Mouse (Mus musculus) embryonic facial prominence, embryonic 14.5 days (tissue): Measurements from ENCODE around the gene Rassf3. TPM values are rescaled to one million over a fixed set of nuclear protein-coding genes. Genes with fewer than 3 reads are reported as not detected.

Experiments
- ATAC-seq: fragments of 200-750 bp; cut with Nextera tagmentation; 2 replicates; pipeline ENCODE4 v1.8.0; 2017; ENCODE audit warnings: low read depth, moderate number of reproducible peaks, moderate TSS enrichment
- DNase-seq: peaks from one replicate; pipeline ENCODE4 v3.0.0-alpha.2; 2015; ENCODE audit warnings: low spot score
- H3K27ac ChIP-seq: fragments of 300-500 bp; sonication (generic); replicated peaks from 2 replicates; pipeline ENCODE4 v1.5.1; 2014; ENCODE audit warnings: low read depth, mild to moderate bottlenecking, low read length, moderate library complexity
- H3K27me3 ChIP-seq: fragments of 300-500 bp; sonication (generic); replicated peaks from 2 replicates; pipeline ENCODE4 v1.6.1; 2014; ENCODE audit warnings: low read length; ENCODE audit not compliant: control insufficient read depth, insufficient read depth
- H3K36me3 ChIP-seq: fragments of 300-500 bp; sonication (generic); 2 replicates; pipeline ENCODE4 v1.6.1; 2014; ENCODE audit warnings: low read length, mixed read lengths; ENCODE audit not compliant: control insufficient read depth, insufficient read depth
- H3K4me1 ChIP-seq: fragments of 300-500 bp; sonication (generic); 2 replicates; pipeline ENCODE4 v1.6.1; 2014; ENCODE audit warnings: antibody characterized with exemption, low read length; ENCODE audit not compliant: control insufficient read depth, insufficient read depth
- H3K4me2 ChIP-seq: fragments of 300-500 bp; sonication (generic); 2 replicates; pipeline ENCODE4 v1.6.1; 2014; ENCODE audit warnings: low read depth, mild to moderate bottlenecking, low read length, moderate library complexity, mixed read lengths
- H3K4me3 ChIP-seq: fragments of 300-500 bp; sonication (generic); 2 replicates; pipeline ENCODE4 v1.5.1; 2014; ENCODE audit warnings: low read depth, mild to moderate bottlenecking, low read length
- H3K9ac ChIP-seq: fragments of 300-500 bp; sonication (generic); 2 replicates; pipeline ENCODE4 v1.6.1; 2014; ENCODE audit warnings: low read depth, mild to moderate bottlenecking, low read length, moderate library complexity, mixed read lengths
- H3K9me3 ChIP-seq: fragments of 300-500 bp; sonication (generic); 2 replicates; pipeline ENCODE4 v1.6.1; 2016; ENCODE audit warnings: low read length; ENCODE audit not compliant: control insufficient read depth
- WGBS: fragments of 180-500 bp; shearing (Covaris S2); extraction: QIAGEN DNeasy Blood & Tissue Kit; methylation state at CpG from one replicate; pipeline ENCODE4 v1.1.7; 2014; 5-methylcytosine and 5-hydroxymethylcytosine counted together
- polyA plus RNA-seq: library from polyadenylated mRNA; unstranded; fragments of >200 nt; fragmentation: Nextera tagmentation; extraction: Ambion mirVana; gene quantifications from 2 replicates; pipeline ENCODE4 v1.2.1, GENCODE M21; 2014

Rassf3 gene
- polyA plus RNA-seq, 1 experiment from 2014 or later: 27.0 TPM

GRCm38 (mm10) chr10:121471570-121472197, 4.5 kb downstream of the Rassf3 start:
- no peak overlapping the region for H3K4me3 ChIP-seq
- H3K4me2 ChIP-seq: 0 out of 2 replicates have a peak overlapping the region, but pooled peaks have one; percentile 2
- ATAC-seq (no peak), DNase-seq (peak; percentile 81)
- H3K27me3 ChIP-seq: no peaks in the 10 kb centered on the region
- no peaks in the 10 kb centered on the region for H3K36me3 ChIP-seq
- H3K4me1 ChIP-seq: peaks cover 65% of the 10 kb centered on the region
- H3K9ac ChIP-seq: no peak overlapping the region
- H3K27ac ChIP-seq: no peak overlapping the region; the same call in 1 of the 2 replicates
- H3K9me3 ChIP-seq: no peaks in the 10 kb centered on the region
- WGBS: 37% methylated on average over 8 of the region's 8 CpGs

- peak overlapping the region; percentile 25; the same call in 1 of the 2 replicates for H3K27ac ChIP-seq
- no peaks in the 10 kb centered on the region for H3K9me3 ChIP-seq
- H3K4me2 ChIP-seq: no peak overlapping the region
- WGBS: 40% methylated on average over 3 of the region's 3 CpGs
- ATAC-seq (no peak), DNase-seq (no peak)
- no peak overlapping the region for H3K9ac ChIP-seq
- H3K27me3 ChIP-seq: no peaks in the 10 kb centered on the region
- H3K4me1 ChIP-seq: peaks cover 61% of the 10 kb centered on the region
- H3K4me3 ChIP-seq: no peak overlapping the region
- no peaks in the 10 kb centered on the region for H3K36me3 ChIP-seq
These were observed 6.5 kb downstream of the Rassf3 start for GRCm38 (mm10) chr10:121469625-121470024.

DNA sequence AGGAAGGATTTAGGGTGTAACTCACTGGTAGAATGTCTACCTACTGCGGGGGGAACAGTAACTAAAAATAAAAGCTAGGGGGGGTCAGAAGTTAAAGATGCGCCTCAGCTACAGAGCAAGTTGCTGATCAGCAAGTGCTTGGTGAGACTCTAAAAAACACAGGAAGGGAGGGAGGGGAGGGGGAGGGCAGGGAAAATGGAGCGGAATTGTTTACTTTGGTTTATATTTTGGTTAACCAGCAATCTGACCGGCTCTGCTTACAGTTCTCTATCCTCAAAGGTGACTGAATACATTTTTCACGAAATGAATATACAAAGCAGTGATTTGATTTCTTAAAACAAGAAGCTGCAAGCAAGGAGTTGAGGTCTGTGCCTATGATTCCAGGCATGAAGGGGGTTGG, 7.2 kb downstream of the Rassf3 start:
- H3K4me2 ChIP-seq: no peak overlapping the region
- H3K27ac ChIP-seq: 0 out of 2 replicates have a peak overlapping the region, but pooled peaks have one; percentile 2

DNA sequence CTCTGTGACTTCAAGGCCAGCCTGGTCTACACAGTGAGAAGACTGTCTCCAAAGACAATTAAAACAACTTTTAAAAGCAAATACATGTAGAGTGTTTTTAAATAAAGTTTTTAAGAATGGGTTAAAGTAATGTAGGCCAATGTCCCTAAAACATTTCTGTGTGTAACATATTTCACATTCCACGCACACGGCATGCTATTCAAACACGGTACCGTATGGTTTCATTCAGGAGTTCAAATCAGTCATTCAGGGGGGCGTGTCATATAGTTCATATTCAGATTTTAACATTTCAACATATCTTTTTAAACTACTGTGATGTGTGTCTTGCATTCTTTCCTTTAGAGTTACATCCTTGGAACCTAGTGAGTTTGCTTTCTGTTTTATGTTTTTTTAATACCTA, 7.9 kb downstream of the Rassf3 start:
- Histone ChIP-seq H3K27me3 (no peaks in the 10 kb centered on the region), H3K9me3 (no peaks in the 10 kb centered on the region), H3K9ac (no peak overlapping the region), H3K36me3 (no peaks in the 10 kb centered on the region), H3K4me1 (peaks cover 48% of the 10 kb centered on the region), H3K4me3 (no peak overlapping the region), H3K4me2 (0 out of 2 replicates have a peak overlapping the region, but pooled peaks have one; percentile 10), H3K27ac (peak overlapping the region; percentile 45; the same call in 1 of the 2 replicates)
- ATAC-seq: no peak
- WGBS: 37% methylated on average over 5 of the region's 5 CpGs
- no peak for DNase-seq

More for the DNA sequence above, 7.2 kb downstream of the Rassf3 start:
- Histone ChIP-seq H3K4me1 (peaks cover 55% of the 10 kb centered on the region), H3K9ac (no peak overlapping the region), H3K9me3 (no peaks in the 10 kb centered on the region), H3K4me3 (no peak overlapping the region), H3K36me3 (no peaks in the 10 kb centered on the region), H3K27me3 (no peaks in the 10 kb centered on the region)
- ATAC-seq: no peak
- 32% methylated on average over 5 of the region's 5 CpGs for WGBS
- DNase-seq: no peak

DNA sequence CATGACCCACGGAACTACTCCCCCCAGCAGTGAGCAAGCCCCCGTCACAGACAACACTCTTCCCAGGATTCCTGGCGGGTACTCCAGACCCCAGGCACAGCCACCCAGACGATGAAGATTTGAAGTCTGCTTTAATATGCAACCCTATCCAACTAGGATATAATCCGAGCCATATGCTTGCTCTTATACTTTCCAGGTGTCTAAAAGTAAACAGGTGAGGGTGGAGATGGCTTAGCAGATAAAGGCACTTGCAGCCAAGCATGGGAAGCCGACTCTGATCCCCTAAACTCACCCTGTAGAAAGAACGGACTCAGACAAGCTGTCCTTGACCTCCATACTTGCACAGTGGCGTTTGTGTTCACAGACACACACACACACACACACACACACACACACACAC, 8.4 kb downstream of the Rassf3 start:
- H3K36me3 ChIP-seq: no peaks in the 10 kb centered on the region
- no peak overlapping the region for H3K9ac ChIP-seq
- peak overlapping the region; percentile 45; the same call in 1 of the 2 replicates for H3K27ac ChIP-seq
- H3K4me1 ChIP-seq: peaks cover 43% of the 10 kb centered on the region
- 26% methylated on average over 8 of the region's 8 CpGs for WGBS
- peak overlapping the region; percentile 10 for H3K4me2 ChIP-seq
- no peaks in the 10 kb centered on the region for H3K27me3 ChIP-seq
- no peaks in the 10 kb centered on the region for H3K9me3 ChIP-seq
- H3K4me3 ChIP-seq: no peak overlapping the region
- peak; percentile 67 for ATAC-seq
- peak; percentile 58 for DNase-seq

GRCm38 (mm10) chr10:121467016-121467415, 9.1 kb downstream of the Rassf3 start:
- Histone ChIP-seq H3K4me1 (peaks cover 43% of the 10 kb centered on the region), H3K27ac (no peak overlapping the region; the same call in 1 of the 2 replicates)
- 62% methylated on average over 13 of the region's 13 CpGs for WGBS

GRCm38 (mm10) chr10:121465033-121465432, 11.1 kb downstream of the Rassf3 start:
- H3K4me3 ChIP-seq: no peak overlapping the region
- no peak overlapping the region for H3K9ac ChIP-seq
- peak overlapping the region; percentile 56 for H3K27ac ChIP-seq
- DNase-seq: no peak
- no peak overlapping the region for H3K4me2 ChIP-seq
- 38% methylated on average over 5 of the region's 5 CpGs for WGBS
- H3K27me3 ChIP-seq: no peaks in the 10 kb centered on the region
- peaks cover 49% of the 10 kb centered on the region for H3K4me1 ChIP-seq
- ATAC-seq: no peak
- H3K9me3 ChIP-seq: no peaks in the 10 kb centered on the region
- H3K36me3 ChIP-seq: no peaks in the 10 kb centered on the region

More at GRCm38 (mm10) chr10:121467016-121467415, 9.1 kb downstream of the Rassf3 start:
- H3K27me3 ChIP-seq: no peaks in the 10 kb centered on the region
- peak overlapping the region; percentile 10; the same call in 1 of the 2 replicates for H3K4me2 ChIP-seq
- no peaks in the 10 kb centered on the region for H3K36me3 ChIP-seq
- ATAC-seq (no peak), DNase-seq (no peak)
- no peak overlapping the region for H3K9ac ChIP-seq
- H3K4me3 ChIP-seq: no peak overlapping the region
- no peaks in the 10 kb centered on the region for H3K9me3 ChIP-seq

DNA sequence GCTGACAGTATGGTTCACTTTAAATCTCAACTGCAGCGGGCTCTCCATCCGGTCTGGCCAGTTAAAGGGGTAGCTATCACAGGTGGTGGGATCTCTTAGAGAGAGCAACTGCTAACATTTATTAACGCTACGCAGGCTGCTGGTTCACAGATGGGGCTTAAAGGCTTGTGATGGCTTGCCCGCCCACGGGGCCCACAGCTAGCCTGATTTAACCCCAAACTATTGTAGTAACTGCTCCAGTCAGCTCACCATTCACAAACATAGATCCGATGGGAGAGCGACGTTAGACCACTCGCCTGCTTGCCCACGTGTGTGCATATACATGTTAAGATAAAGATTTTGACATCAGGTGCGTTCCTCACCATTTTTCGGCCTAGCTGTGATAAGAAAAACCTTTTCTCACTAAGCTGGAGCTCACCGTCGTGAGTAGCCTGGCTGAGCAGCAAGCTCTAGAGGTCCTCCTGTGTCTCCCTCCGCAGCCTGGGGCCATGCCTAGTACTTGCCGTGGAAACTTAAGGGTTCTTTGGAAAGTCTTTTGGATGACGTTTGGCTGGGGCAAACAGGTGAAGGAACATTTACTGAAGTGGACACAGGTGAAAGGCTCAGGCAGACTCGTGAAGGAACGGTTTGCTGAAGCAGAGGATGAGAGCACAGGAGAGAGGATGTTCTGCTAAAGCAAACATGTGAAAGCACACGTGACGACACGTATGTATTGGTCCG, 13.8 kb downstream of the Rassf3 start:
- Histone ChIP-seq H3K27me3 (no peaks in the 10 kb centered on the region), H3K4me1 (peaks cover 46% of the 10 kb centered on the region), H3K4me2 (peak overlapping the region; percentile 41; the same call in 1 of the 2 replicates), H3K4me3 (no peak overlapping the region), H3K9ac (no peak overlapping the region), H3K9me3 (no peaks in the 10 kb centered on the region), H3K36me3 (no peaks in the 10 kb centered on the region), H3K27ac (0 out of 2 replicates have a peak overlapping the region, but pooled peaks have one; percentile 70)
- DNase-seq (peak; percentile 74), ATAC-seq (peak; percentile 42; the same call in 1 of the 2 replicates)
- 56% methylated on average over 24 of the region's 24 CpGs for WGBS
